Comparison of ENCODE assay signal across 30 mouse cellular contexts in genomic region chr5:97387622-97388021, GRCm38 (mm10). TPM values are rescaled to one million over a fixed set of nuclear protein-coding genes. Genes with fewer than 3 reads are reported as not detected.
DNase-seq lines count a peak whose midpoint lies in the region; ATAC-seq and TF ChIP-seq lines count a peak whose summit lies in the region.
"Had no signal": no experiment of that assay in that cellular context is flagged by ENCODE, and none has a peak within 500 bp of the region (broad histone marks: within the 10 kb centered on the region; RNA-seq: fewer than 3 reads in every experiment).

No protein-coding gene starts in this region.

- no peaks in the 10 kb centered on the region for H3K27me3 ChIP-seq in heart, embryonic 11.5 days (ENCODE audit: control insufficient read depth, insufficient read depth, low read length)
- no peaks in the 10 kb centered on the region for H3K27me3 ChIP-seq in heart, adult 2 months (ENCODE audit: control insufficient read depth, insufficient read depth, low read length)
- H3K27me3 ChIP-seq: CH12.LX; hindbrain, embryonic 13.5 days; limb, embryonic 13.5 days; liver, embryonic 13.5 days had no signal

- ATAC-seq in heart, embryonic 11.5 days (replicated peaks; ENCODE audit: insufficient number of reproducible peaks, low FRiP score, low TSS enrichment) = no peak
- ATAC-seq: forebrain, embryonic 16.5 days; inflammation-experienced regulatory T-cells, adult 6 months had no signal

- H3K79me2 ChIP-seq in heart, adult 2 months (replicated peaks; ENCODE audit: control insufficient read depth, insufficient read depth, low read length) = no peaks in the 10 kb centered on the region

- H3K4me2 ChIP-seq in heart, embryonic 11.5 days = peak overlapping the region; percentile 43
- H3K4me2 ChIP-seq: hindbrain, embryonic 13.5 days; limb, embryonic 13.5 days; liver, embryonic 13.5 days had no signal

- H3K27ac ChIP-seq in heart, embryonic 11.5 days (ENCODE audit: low read depth, low read length) = 0 out of 2 replicates have a peak overlapping the region, but pooled peaks have one; percentile 2
- H3K27ac ChIP-seq in heart, adult 2 months = no peak overlapping the region
- H3K27ac ChIP-seq: hindbrain, embryonic 13.5 days; left cerebral cortex, adult 2 months; limb, embryonic 13.5 days; liver, embryonic 13.5 days; stomach, postnatal 0 days had no signal

- no peak overlapping the region for H3K9ac ChIP-seq in heart, embryonic 11.5 days (ENCODE audit: low read depth, low read length)
- no peak overlapping the region for H3K9ac ChIP-seq in heart, adult 2 months (ENCODE audit: low read depth, low read length)
- H3K9ac ChIP-seq: hindbrain, embryonic 13.5 days; limb, embryonic 13.5 days; liver, embryonic 13.5 days had no signal

- 0 out of 2 replicates have a peak, but pooled peaks cover 2% of the 10 kb centered on the region for H3K4me1 ChIP-seq in heart, embryonic 11.5 days (ENCODE audit: control insufficient read depth, insufficient read depth, low read length)
- H3K4me1 ChIP-seq in heart, adult 2 months (ENCODE audit: control insufficient read depth, insufficient read depth, low read length) = peaks cover 2% of the 10 kb centered on the region; the same call in 1 of the 2 replicates
- H3K4me1 ChIP-seq: hindbrain, embryonic 13.5 days; limb, embryonic 13.5 days; liver, embryonic 13.5 days had no signal

- intact Hi-C loops in heart, adult 2 months (cut with DNase I) = no loop called here
- intact Hi-C loops in left cerebral cortex, postnatal 25 days (cut with DNase I) = loop anchor here (10.0 kb wide), 1 partner anchor 797 kb away; no protein-coding TSS in a partner anchor
- intact Hi-C loops in left cerebral cortex, postnatal 10 days (cut with DNase I) = no loop called here
- intact Hi-C loops in heart, postnatal 10 days (cut with DNase I) = no loop called here

- no peak for DNase-seq in heart, adult 2 months
- DNase-seq in left cerebral cortex, postnatal 25 days (ENCODE audit: low spot score in 2 of 2) = peak; percentile 21 to 48
- DNase-seq in left cerebral cortex, postnatal 10 days (ENCODE audit: extremely low spot score in 1 of 2, low spot score in 2 of 2) = no peak
- DNase-seq in frontal cortex, postnatal 10 days (ENCODE audit: low spot score in 2 of 2) = peak; percentile 10 to 23
- peak; percentile 7 to 10 for DNase-seq in heart, postnatal 10 days
- DNase-seq in ovary, postnatal 10 days (ENCODE audit: low spot score) = no peak
- DNase-seq: adrenal gland, postnatal 14 days; cerebellum, adult 11 months; cerebellum, postnatal 14 days; gastrocnemius, postnatal 36 days; kidney, adult 8-10 months; kidney, postnatal 14 days; liver, embryonic 13.5 days; lung, postnatal 10 days; midbrain, embryonic 14.5 days had no signal

- H3K36me3 ChIP-seq in heart, embryonic 11.5 days (ENCODE audit: control insufficient read depth, insufficient read depth, low read length) = no peaks in the 10 kb centered on the region
- H3K36me3 ChIP-seq in heart, adult 2 months (ENCODE audit: control insufficient read depth, insufficient read depth, low read length) = no peaks in the 10 kb centered on the region
- H3K36me3 ChIP-seq: hindbrain, embryonic 13.5 days; limb, embryonic 13.5 days; liver, embryonic 13.5 days had no signal

- H3K4me3 ChIP-seq in heart, embryonic 11.5 days (ENCODE audit: low read depth, low read length) = 0 out of 2 replicates have a peak overlapping the region, but pooled peaks have one; percentile 10
- H3K4me3 ChIP-seq in heart, adult 2 months = no peak overlapping the region
- H3K4me3 ChIP-seq: hindbrain, embryonic 13.5 days; left cerebral cortex, adult 2 months; limb, embryonic 13.5 days; liver, embryonic 13.5 days; myocyte had no signal

- no peaks in the 10 kb centered on the region for H3K9me3 ChIP-seq in heart, embryonic 11.5 days (replicated peaks; ENCODE audit: control insufficient read depth, low read length)
- H3K9me3 ChIP-seq: hindbrain, embryonic 13.5 days; limb, embryonic 13.5 days; liver, embryonic 13.5 days had no signal

- no peak for TF ChIP-seq CTCF in heart, adult 2 months (IDR thresholded peaks at IDR 0.05)

- no peak for TF ChIP-seq POLR2A in heart, adult 2 months (IDR thresholded peaks at IDR 0.05; ENCODE audit: insufficient read depth, low read depth, low read length)

- 48% methylated on average over 6 of the region's 6 CpGs for WGBS in heart, embryonic 11.5 days (ENCODE audit: insufficient replicate concordance)
- 49% methylated on average over 6 of the region's 6 CpGs for WGBS in heart, adult 2 months

- no peak for TF ChIP-seq EP300 in heart, adult 2 months (IDR thresholded peaks at IDR 0.05; ENCODE audit: insufficient read depth, low read depth, low read length)

RNA-seq across cellular contexts. Expression of gene Naa11, which starts 4.6 kb away (rescaled TPM):
- 0.06 TPM in 1 of 2 replicates, not detected in the other for polyA plus RNA-seq in heart, embryonic 11.5 days (2014; fragmentation: Nextera tagmentation; extraction: Ambion mirVana)
- not detected for total RNA-seq in heart, adult 2 months (2021)
- not detected in 2 replicates for polyA plus RNA-seq in heart, adult 2 months (2012; rRNA removed)
- total RNA-seq in left cerebral cortex, postnatal 25 days (2021) = under 1 TPM in 1 of 2 experiments, not detected in 1; 0.11 TPM
- under 1 TPM; 0.20 to 0.21 TPM for total RNA-seq in left cerebral cortex, postnatal 10 days (2021)
- not detected for total RNA-seq in heart, postnatal 10 days (2021)
- total RNA-seq: adrenal gland, postnatal 14 days; CH12.LX; gastrocnemius, postnatal 36 days; megakaryocyte progenitor cell, adult 5-6 weeks; MEL had no signal
- polyA plus RNA-seq: embryonic facial prominence, embryonic 14.5 days; hindbrain, embryonic 13.5 days; inflammation-experienced regulatory T-cells, adult 6 months; limb, embryonic 13.5 days; liver, embryonic 13.5 days; midbrain, embryonic 14.5 days; neural tube, embryonic 14.5 days; stomach, postnatal 0 days; thymus, postnatal 0 days; urinary bladder, adult 2 months had no signal

Comparison
In these comparisons a context has a peak if more than half of its experiments do, and no peak if none do; other contexts are left out.
1. DNase-seq: peak in left cerebral cortex, postnatal 25 days (2 of 2), frontal cortex, postnatal 10 days (2 of 2) and heart, postnatal 10 days (2 of 2); none in heart, adult 2 months (0 of 2), left cerebral cortex, postnatal 10 days (0 of 2) and ovary, postnatal 10 days (single experiment).